Mouse (Mus musculus) CH12.LX (cell line): ENCODE data around the gene Slc25a28. TPM values are rescaled to one million over a fixed set of nuclear protein-coding genes. Genes with fewer than 3 reads are reported as not detected.

Experiments
- DNase-seq: peaks from one replicate; pipeline ENCODE4 v3.0.0-alpha.2; 2013; ENCODE audit errors: extremely low read depth
- H3K27ac ChIP-seq: 2 replicates; pipeline ENCODE4 v1.5.1; 2012; ENCODE audit warnings: low read depth, mild to moderate bottlenecking, control low read depth, moderate library complexity; ENCODE audit not compliant: insufficient read depth
- H3K27me3 ChIP-seq: replicated peaks from 2 replicates; pipeline ENCODE3; 2012; ENCODE audit warnings: inconsistent platforms
- H3K36me3 ChIP-seq, 2 experiments: replicated peaks in 1 of 2; 2 replicates each; pipeline versions ENCODE3 to v1.6.1; 2012; ENCODE audit warnings: inconsistent platforms in 1 of 2, low read length in 1 of 2, mild to moderate bottlenecking in 1 of 2, mixed read lengths in 1 of 2, moderate library complexity in 1 of 2; ENCODE audit not compliant: control insufficient read depth in 1 of 2, insufficient read depth in 1 of 2
- H3K4me1 ChIP-seq, 2 experiments: 2 replicates each; pipeline ENCODE4 v1.6.1; 2012; ENCODE audit warnings: inconsistent platforms in 1 of 2, moderate library complexity in 1 of 2; ENCODE audit not compliant: insufficient read depth in 2 of 2, control insufficient read depth in 1 of 2
- H3K4me2 ChIP-seq: 2 replicates; pipeline ENCODE4 v1.6.1; 2012; ENCODE audit warnings: low read depth, mild to moderate bottlenecking, control low read depth; ENCODE audit not compliant: poor library complexity, insufficient read depth, severe bottlenecking
- H3K4me3 ChIP-seq, 3 experiments: fragments of 150-350 bp in 1 of 3; sonication (generic) in 1 of 3; replicated peaks in 1 of 3; 2 replicates each; pipeline versions ENCODE3 to v1.5.1; 2011 to 2012; ENCODE audit warnings: low read depth in 2 of 3, low read length in 2 of 3, mild to moderate bottlenecking in 2 of 3, moderate library complexity in 2 of 3, control low read depth in 1 of 3, improper control_type of control experiment in 1 of 3, inconsistent platforms in 1 of 3, mixed read lengths in 1 of 3; ENCODE audit not compliant: poor library complexity in 1 of 3
- H3K79me2 ChIP-seq: replicated peaks from 2 replicates; pipeline ENCODE4 v1.6.1; 2012; ENCODE audit warnings: mild to moderate bottlenecking, moderate library complexity; ENCODE audit not compliant: control insufficient read depth, poor library complexity, insufficient read depth, severe bottlenecking; ENCODE audit errors: extremely low read depth
- H3K9ac ChIP-seq: 2 replicates; pipeline ENCODE4 v1.6.1; 2012; ENCODE audit warnings: low read depth, mild to moderate bottlenecking, control low read depth, moderate library complexity; ENCODE audit not compliant: insufficient read depth
- H3K9me3 ChIP-seq: replicated peaks from 2 replicates; pipeline ENCODE3; 2012; ENCODE audit warnings: low read length, inconsistent platforms, mixed read lengths
- BHLHE40 ChIP-seq: IDR thresholded peaks from 2 replicates; pipeline ENCODE4 v1.6.1; 2011; ENCODE audit warnings: mild to moderate bottlenecking, low read depth, low read length, improper control_type of control experiment
- CHD2 ChIP-seq: IDR thresholded peaks from 2 replicates; pipeline ENCODE4 v1.6.1; 2011; ENCODE audit warnings: low read length, improper control_type of control experiment
- CTCF ChIP-seq, 2 experiments: IDR thresholded peaks in 1 of 2; conservative IDR thresholded peaks in 1 of 2; 2 replicates each; pipeline ENCODE4 v1.5.1; 2011 to 2012; ENCODE audit warnings: low read depth in 2 of 2, low read length in 2 of 2, improper control_type of control experiment in 1 of 2, inconsistent platforms in 1 of 2, mild to moderate bottlenecking in 1 of 2, moderate library complexity in 1 of 2
- E2F4 ChIP-seq: IDR thresholded peaks from 2 replicates; pipeline ENCODE4 v1.6.1; 2011; ENCODE audit warnings: low read depth, low read length, improper control_type of control experiment; ENCODE audit not compliant: insufficient replicate concordance
- ELF1 ChIP-seq: IDR thresholded peaks from 2 replicates; pipeline ENCODE4 v1.6.1; 2014; ENCODE audit warnings: low read depth, mild to moderate bottlenecking, inconsistent platforms, low read length, improper control_type of control experiment
- EP300 ChIP-seq: IDR thresholded peaks from 2 replicates; pipeline ENCODE4 v1.6.1; 2011; ENCODE audit warnings: low read length, improper control_type of control experiment
- GABPA ChIP-seq: IDR thresholded peaks from 2 replicates; pipeline ENCODE4 v1.6.1; 2012; ENCODE audit warnings: low read depth, low read length, improper control_type of control experiment, inconsistent platforms; ENCODE audit not compliant: insufficient replicate concordance
- IRF4 ChIP-seq: IDR thresholded peaks from 2 replicates; pipeline ENCODE4 v1.6.1; 2014; ENCODE audit warnings: low read depth, mild to moderate bottlenecking, inconsistent platforms, low read length, improper control_type of control experiment
- JUND ChIP-seq: conservative IDR thresholded peaks from 2 replicates; pipeline ENCODE4 v1.6.1; 2011; ENCODE audit warnings: low read depth, low read length, improper control_type of control experiment
- MAX ChIP-seq: IDR thresholded peaks from 2 replicates; pipeline ENCODE4 v1.6.1; 2011; ENCODE audit warnings: low read length, improper control_type of control experiment
- MEF2A ChIP-seq: IDR thresholded peaks from 2 replicates; pipeline ENCODE4 v1.6.1; 2014; ENCODE audit warnings: low read depth, mild to moderate bottlenecking, inconsistent platforms, low read length, improper control_type of control experiment, borderline replicate concordance
- MXI1 ChIP-seq: IDR thresholded peaks from 2 replicates; pipeline ENCODE4 v1.6.1; 2011; ENCODE audit warnings: mild to moderate bottlenecking, low read depth, low read length, improper control_type of control experiment
- MYC ChIP-seq: IDR thresholded peaks from 2 replicates; pipeline ENCODE4 v1.6.1; 2011; ENCODE audit warnings: low read depth, mild to moderate bottlenecking, improper control_type of control experiment, low read length
- NELFE ChIP-seq: IDR thresholded peaks from 2 replicates; pipeline ENCODE4 v1.6.1; 2011; ENCODE audit warnings: low read depth, low read length, improper control_type of control experiment
- NRF1 ChIP-seq: IDR thresholded peaks from 2 replicates; pipeline ENCODE4 v1.6.1; 2014; ENCODE audit warnings: low read depth, mild to moderate bottlenecking, inconsistent platforms, low read length, improper control_type of control experiment, moderate library complexity
- PAX5 ChIP-seq: IDR thresholded peaks from 2 replicates; pipeline ENCODE4 v1.6.1; 2012; ENCODE audit warnings: low read length, inconsistent platforms, mixed read lengths
- POLR2A ChIP-seq: IDR thresholded peaks from 2 replicates; pipeline ENCODE4 v1.6.1; 2011; ENCODE audit warnings: low read depth, mild to moderate bottlenecking, improper control_type of control experiment, low read length
- RCOR1 ChIP-seq: conservative IDR thresholded peaks from 2 replicates; pipeline ENCODE4 v1.6.1; 2012; ENCODE audit warnings: low read depth, mild to moderate bottlenecking, inconsistent platforms, low read length, improper control_type of control experiment
- SMC3 ChIP-seq: IDR thresholded peaks from 2 replicates; pipeline ENCODE4 v1.6.1; 2011; ENCODE audit warnings: low read depth, low read length, improper control_type of control experiment
- TCF12 ChIP-seq: IDR thresholded peaks from 2 replicates; pipeline ENCODE4 v1.6.1; 2014; ENCODE audit warnings: low read depth, mild to moderate bottlenecking, inconsistent platforms, low read length, improper control_type of control experiment
- UBTF ChIP-seq: IDR thresholded peaks from 2 replicates; pipeline ENCODE4 v1.6.1; 2012; ENCODE audit warnings: low read depth, mild to moderate bottlenecking, inconsistent platforms, low read length, improper control_type of control experiment, moderate library complexity
- ZKSCAN1 ChIP-seq: IDR thresholded peaks from 2 replicates; pipeline ENCODE4 v1.6.1; 2012; ENCODE audit warnings: low read depth, inconsistent platforms, low read length, improper control_type of control experiment, borderline replicate concordance
- ZNF384 ChIP-seq: IDR thresholded peaks from 2 replicates; pipeline ENCODE4 v1.6.1; 2012; ENCODE audit warnings: low read depth, low read length, improper control_type of control experiment, inconsistent platforms
- dilution Hi-C: fragments of 300-500 bp; cut with MboI; formaldehyde crosslinking; loops from 2 replicates; pipeline ENCODE4 v1.14.3; 2020; ENCODE audit warnings: low sequenced_read_pairs; ENCODE audit not compliant: extremely low pct_unique_long_range_greater_than_20kb, extremely low pct_ligation_motif_present
- in situ Hi-C: fragments of 300-500 bp; cut with MboI; formaldehyde crosslinking; loops from 3 replicates; pipeline ENCODE4 v1.14.3; 2019; ENCODE audit warnings: low sequenced_read_pairs, low pct_ligation_motif_present, low pct_unique_long_range_greater_than_20kb, mixed read lengths
- polyA plus RNA-seq: library from polyadenylated mRNA; unstranded; fragments of >175 nt; gene quantifications from 2 replicates; pipeline ENCODE4 v1.2.1, GENCODE M21; 2012; ENCODE audit warnings: low read depth; ENCODE audit not compliant: insufficient read length
- total RNA-seq, 2 experiments: library from RNA; depleted of rRNA; stranded (reverse); fragments of 300-350 nt in 1 of 2; fragments of >200 nt in 1 of 2; gene quantifications; 2 replicates each; pipeline ENCODE4 v1.2.3; 2012 to 2014

Slc25a28 gene
- total and polyA plus RNA-seq, 3 experiments: 35.2 to 48.1 (median 37.8) TPM

- Histone ChIP-seq H3K9me3 (no peaks in the 10 kb centered on the region), H3K27me3 (no peaks in the 10 kb centered on the region), H3K27ac (no peak overlapping the region), H3K4me1 (peaks cover 8 to 38% of the 10 kb centered on the region in 2 experiments; a peak in 3 of 4 replicates), H3K4me2 (no peak overlapping the region), H3K36me3 (no peaks in the 10 kb centered on the region), H3K4me3 (no peak overlapping the region), H3K79me2 (no peaks in the 10 kb centered on the region; the same call in 1 of the 2 replicates), H3K9ac (no peak overlapping the region)
- DNase-seq: peak; percentile 50
- no peak for TF ChIP-seq JUND
- TF ChIP-seq EP300: peak; percentile 25; the same call in 1 of the 2 replicates
- TF ChIP-seq CTCF (conservative IDR thresholded peaks at IDR 0.05 in 1 of 2, IDR thresholded peaks at IDR 0.05 in 1 of 2; ENCODE audit: low read depth in 2 of 2, low read length in 2 of 2): no peak
- no peak for TF ChIP-seq ZKSCAN1
- dilution Hi-C loops (no loop called here), in situ Hi-C loops (loop anchor here (5.0 kb wide), 2 partner anchors 33 to 73 kb away; partner anchors contain the start of genes Cox15 and Cutc)
Measured at GRCm38 (mm10) chr19:43679474-43679981, 4.8 kb upstream of the Slc25a28 start.

- Histone ChIP-seq H3K4me3 (no peak overlapping the region), H3K4me1 (peaks cover 5 to 36% of the 10 kb centered on the region in 2 experiments; a peak in 3 of 4 replicates), H3K27me3 (no peaks in the 10 kb centered on the region), H3K9ac (no peak overlapping the region), H3K36me3 (no peaks in the 10 kb centered on the region), H3K4me2 (no peak overlapping the region), H3K27ac (no peak overlapping the region), H3K9me3 (no peaks in the 10 kb centered on the region), H3K79me2 (peaks cover 5% of the 10 kb centered on the region)
- DNase-seq: no peak
- in situ Hi-C loops: loop anchor here (5.0 kb wide), 2 partner anchors 34 to 74 kb away; partner anchors contain the start of genes Cox15 and Cutc
- TF ChIP-seq SMC3 (no peak), IRF4 (no peak)
- dilution Hi-C loops: no loop called here
Measured at GRCm38 (mm10) chr19:43678467-43679003, 3.9 kb upstream of the Slc25a28 start.

GRCm38 (mm10) chr19:43675525-43676400 lies 1.1 kb upstream of the Slc25a28 start:
- Histone ChIP-seq H3K79me2 (peaks cover 17% of the 10 kb centered on the region), H3K9me3 (no peaks in the 10 kb centered on the region), H3K9ac (peak overlapping the region; percentile 82), H3K4me3 (peak overlapping the region; percentile 84 to 92 (median 86)), H3K27me3 (no peaks in the 10 kb centered on the region), H3K36me3 (peaks cover 0 to 12% of the 10 kb centered on the region in 2 experiments), H3K27ac (peak overlapping the region; percentile 88), H3K4me1 (peaks cover 6 to 53% of the 10 kb centered on the region in 2 experiments), H3K4me2 (peak overlapping the region; percentile 33; the same call in 1 of the 2 replicates)
- in situ Hi-C loops: loop anchor here (5.0 kb wide), 2 partner anchors 37 to 77 kb away; partner anchors contain the start of genes Cox15 and Cutc
- dilution Hi-C loops: no loop called here
- DNase-seq: peak; percentile 72
- TF ChIP-seq UBTF (peak; percentile 84; the same call in 1 of the 2 replicates), ELF1 (no peak), ZNF384 (no peak), TCF12 (no peak), CHD2 (no peak), JUND (no peak), MEF2A (no peak), E2F4 (no peak), MXI1 (peak; percentile 66), BHLHE40 (no peak), GABPA (no peak), RCOR1 (peak; percentile 7; the same call in 1 of the 2 replicates), NRF1 (no peak), POLR2A (no peak), NELFE (no peak), MAX (no peak), EP300 (no peak), PAX5 (no peak), MYC (no peak)
